24 mouse cellular contexts compared by ENCODE assay signal in the genomic region with DNA sequence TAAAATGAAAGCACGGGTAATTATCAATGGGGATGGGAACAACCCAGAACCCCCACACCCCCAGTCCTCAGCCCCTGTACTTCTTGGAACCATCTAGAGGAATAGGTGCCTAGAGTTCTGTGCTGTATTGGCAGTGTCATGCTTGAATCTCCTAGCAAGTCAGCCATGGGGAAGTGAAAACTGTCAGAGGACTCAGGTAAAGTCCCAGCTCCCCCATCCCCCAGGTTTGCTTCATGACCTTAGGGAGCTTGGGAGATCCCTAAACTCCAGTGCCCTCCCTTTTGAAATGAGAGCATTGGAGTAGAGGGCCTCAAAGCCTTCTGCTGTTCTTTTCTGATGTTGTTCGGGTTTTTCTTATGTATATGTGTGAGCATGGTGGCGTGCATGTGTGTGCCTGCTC.
DNase-seq lines count a peak whose midpoint lies in the region; ATAC-seq lines count a peak whose summit lies in the region.
"Had no signal": no experiment of that assay in that cellular context is flagged by ENCODE, and none has a peak within 500 bp of the region (broad histone marks: within the 10 kb centered on the region; RNA-seq: fewer than 3 reads in every experiment).

No protein-coding gene starts in this region.

- peak; percentile 21 for DNase-seq in hindbrain, embryonic 11.5 days (ENCODE audit: low spot score)
- peak; percentile 35 to 38 for DNase-seq in spleen, postnatal 36 days (ENCODE audit: low spot score in 2 of 2)
- DNase-seq in spleen, postnatal 4 days (ENCODE audit: low spot score in 2 of 2): no peak
- no peak for DNase-seq in neural tube, embryonic 11.5 days (ENCODE audit: low spot score)
- DNase-seq in urinary bladder, postnatal 10 days (ENCODE audit: low spot score): no peak
- no peak for DNase-seq in gastrocnemius, postnatal 10 days
- DNase-seq: adrenal gland, postnatal 10 days; cerebellum, adult 18-20 months; cerebellum, postnatal 14 days; gastrocnemius, postnatal 14 days; heart, adult 11 months; heart, postnatal 10 days; kidney, adult 11 months; kidney, postnatal 14 days; lung, adult 18-20 months; lung, postnatal 14 days; right cerebral cortex, postnatal 4 days had no signal

- H3K27ac ChIP-seq in hindbrain, embryonic 11.5 days (ENCODE audit: low read depth, low read length): no peak overlapping the region
- no peak overlapping the region for H3K27ac ChIP-seq in hindbrain, embryonic 16.5 days (ENCODE audit: low read depth, low read length)
- H3K27ac ChIP-seq in neural tube, embryonic 11.5 days (ENCODE audit: low read depth, low read length): no peak overlapping the region
- H3K27ac ChIP-seq: embryonic facial prominence, embryonic 15.5 days; forebrain, embryonic 15.5 days; limb, embryonic 13.5 days; liver, embryonic 12.5 days; midbrain, embryonic 12.5 days had no signal

- peaks cover 6% of the 10 kb centered on the region; the same call in 1 of the 2 replicates for H3K27me3 ChIP-seq in hindbrain, embryonic 11.5 days (ENCODE audit: control insufficient read depth, insufficient read depth, low read length)
- no peaks in the 10 kb centered on the region for H3K27me3 ChIP-seq in hindbrain, embryonic 16.5 days (replicated peaks; ENCODE audit: control insufficient read depth, insufficient read depth, low read length)
- no peaks in the 10 kb centered on the region for H3K27me3 ChIP-seq in neural tube, embryonic 11.5 days (ENCODE audit: control insufficient read depth, insufficient read depth, low read length)
- H3K27me3 ChIP-seq: embryonic facial prominence, embryonic 15.5 days; forebrain, embryonic 15.5 days; limb, embryonic 13.5 days; liver, embryonic 12.5 days had no signal

- H3K4me3 ChIP-seq in hindbrain, embryonic 11.5 days (ENCODE audit: low read depth, low read length): no peak overlapping the region
- H3K4me3 ChIP-seq in hindbrain, embryonic 16.5 days (ENCODE audit: low read length): no peak overlapping the region
- H3K4me3 ChIP-seq in neural tube, embryonic 11.5 days (ENCODE audit: low read depth, low read length): no peak overlapping the region
- H3K4me3 ChIP-seq: embryonic facial prominence, embryonic 15.5 days; forebrain, embryonic 15.5 days; limb, embryonic 13.5 days; liver, embryonic 12.5 days; midbrain, embryonic 12.5 days had no signal

- no peaks in the 10 kb centered on the region for H3K9me3 ChIP-seq in hindbrain, embryonic 11.5 days (ENCODE audit: control insufficient read depth, low read length)
- no peaks in the 10 kb centered on the region for H3K9me3 ChIP-seq in hindbrain, embryonic 16.5 days (ENCODE audit: control insufficient read depth, low read length)
- no peaks in the 10 kb centered on the region for H3K9me3 ChIP-seq in neural tube, embryonic 11.5 days (ENCODE audit: control insufficient read depth, low read length)
- H3K9me3 ChIP-seq: embryonic facial prominence, embryonic 15.5 days; forebrain, embryonic 15.5 days; limb, embryonic 13.5 days; liver, embryonic 12.5 days; midbrain, embryonic 12.5 days had no signal

- H3K4me2 ChIP-seq in hindbrain, embryonic 11.5 days (replicated peaks; ENCODE audit: low read depth, low read length): no peak overlapping the region
- no peak overlapping the region for H3K4me2 ChIP-seq in hindbrain, embryonic 16.5 days (ENCODE audit: low read length)
- H3K4me2 ChIP-seq in neural tube, embryonic 11.5 days (ENCODE audit: low read depth): no peak overlapping the region
- H3K4me2 ChIP-seq: embryonic facial prominence, embryonic 15.5 days; forebrain, embryonic 15.5 days; heart, embryonic 11.5 days; limb, embryonic 13.5 days; liver, embryonic 12.5 days; midbrain, embryonic 12.5 days had no signal

- no peak for ATAC-seq in hindbrain, embryonic 11.5 days (ENCODE audit: low FRiP score)
- no peak for ATAC-seq in hindbrain, embryonic 16.5 days
- peak; percentile 35; the same call in 1 of the 2 replicates for ATAC-seq in neural tube, embryonic 11.5 days (ENCODE audit: insufficient read depth, low FRiP score, low TSS enrichment)
- ATAC-seq: forebrain, embryonic 15.5 days; liver, embryonic 12.5 days had no signal

- H3K4me1 ChIP-seq in hindbrain, embryonic 11.5 days (replicated peaks; ENCODE audit: control insufficient read depth, insufficient read depth, low read length): no peaks in the 10 kb centered on the region
- peaks cover 4% of the 10 kb centered on the region; the same call in 1 of the 2 replicates for H3K4me1 ChIP-seq in hindbrain, embryonic 16.5 days (ENCODE audit: control insufficient read depth, insufficient read depth, low read depth, low read length)
- peaks cover 13% of the 10 kb centered on the region for H3K4me1 ChIP-seq in neural tube, embryonic 11.5 days (ENCODE audit: control insufficient read depth, insufficient read depth, low read length)
- H3K4me1 ChIP-seq: embryonic facial prominence, embryonic 15.5 days; forebrain, embryonic 15.5 days; liver, embryonic 12.5 days had no signal

- 51% methylated on average over 3 of the region's 3 CpGs for WGBS in hindbrain, embryonic 11.5 days
- WGBS in hindbrain, embryonic 16.5 days: 56% methylated on average over 3 of the region's 3 CpGs
- WGBS in neural tube, embryonic 11.5 days: 49% methylated on average over 3 of the region's 3 CpGs

- no peaks in the 10 kb centered on the region for H3K36me3 ChIP-seq in hindbrain, embryonic 11.5 days (ENCODE audit: control insufficient read depth, insufficient read depth, low read length)
- H3K36me3 ChIP-seq in hindbrain, embryonic 16.5 days (ENCODE audit: control insufficient read depth, insufficient read depth, low read length): no peaks in the 10 kb centered on the region
- H3K36me3 ChIP-seq in neural tube, embryonic 11.5 days (ENCODE audit: control insufficient read depth, insufficient read depth, low read length): no peaks in the 10 kb centered on the region
- H3K36me3 ChIP-seq: embryonic facial prominence, embryonic 15.5 days; forebrain, embryonic 15.5 days; limb, embryonic 13.5 days; liver, embryonic 12.5 days; midbrain, embryonic 12.5 days had no signal

- H3K9ac ChIP-seq in hindbrain, embryonic 11.5 days (ENCODE audit: low read depth, low read length): no peak overlapping the region
- H3K9ac ChIP-seq in hindbrain, embryonic 16.5 days (ENCODE audit: low read depth, low read length): no peak overlapping the region
- no peak overlapping the region for H3K9ac ChIP-seq in neural tube, embryonic 11.5 days (ENCODE audit: low read length)
- H3K9ac ChIP-seq: embryonic facial prominence, embryonic 15.5 days; forebrain, embryonic 15.5 days; limb, embryonic 13.5 days; liver, embryonic 12.5 days; midbrain, embryonic 12.5 days had no signal

Comparison
In these comparisons a context has a peak if more than half of its experiments do, and no peak if none do; other contexts are left out.
1. DNase-seq: peak in hindbrain, embryonic 11.5 days (single experiment) and spleen, postnatal 36 days (2 of 2); none in spleen, postnatal 4 days (0 of 2), neural tube, embryonic 11.5 days (single experiment), urinary bladder, postnatal 10 days (single experiment) and gastrocnemius, postnatal 10 days (single experiment).